Mouse (Mus musculus): ENCODE measurements around the gene Gm20894. TPM values are rescaled to one million over a fixed set of nuclear protein-coding genes. Genes with fewer than 3 reads are reported as not detected.
"Not testable (repeated sequence)": the region's sequence is repeated elsewhere in the genome, so short reads cannot be mapped to it uniquely, and the experiment has no call there.

Gm20894 gene
- not detected in 2 replicates for polyA plus RNA-seq (2012; rRNA removed)

GRCm38 (mm10) chrY:28271412-28271811 lies at the start of gene Gm20894:
Gm20894 (minus strand) TSS chrY:28271512.
- not testable (repeated sequence) for DNase-seq (ENCODE audit: low spot score)
